Mouse (Mus musculus) heart, embryonic 11.5 days (tissue): Measurements from ENCODE around the gene Pllp. TPM values are rescaled to one million over a fixed set of nuclear protein-coding genes. Genes with fewer than 3 reads are reported as not detected.

Source experiments
- ATAC-seq: fragments of 200-750 bp; cut with Nextera tagmentation; replicated peaks from 2 replicates; pipeline ENCODE4 v1.8.0; 2017; ENCODE audit warnings: moderate library complexity; ENCODE audit not compliant: insufficient number of reproducible peaks, low FRiP score, low TSS enrichment
- H3K27ac ChIP-seq: fragments of 300-500 bp; sonication (generic); 2 replicates; pipeline ENCODE4 v1.5.1; 2014; ENCODE audit warnings: mild to moderate bottlenecking, low read depth, low read length
- H3K27me3 ChIP-seq: fragments of 300-500 bp; sonication (generic); 2 replicates; pipeline ENCODE4 v1.6.1; 2014; ENCODE audit warnings: mild to moderate bottlenecking, low read length, mixed read lengths; ENCODE audit not compliant: control insufficient read depth, insufficient read depth
- H3K36me3 ChIP-seq: fragments of 300-500 bp; sonication (generic); 2 replicates; pipeline ENCODE4 v1.6.1; 2014; ENCODE audit warnings: mild to moderate bottlenecking, low read length, moderate library complexity, mixed read lengths; ENCODE audit not compliant: control insufficient read depth, insufficient read depth
- H3K4me1 ChIP-seq: fragments of 300-500 bp; sonication (generic); 2 replicates; pipeline ENCODE4 v1.6.1; 2014; ENCODE audit warnings: low read length; ENCODE audit not compliant: control insufficient read depth, insufficient read depth
- H3K4me2 ChIP-seq: fragments of 300-500 bp; sonication (generic); 2 replicates; pipeline ENCODE4 v1.6.1; 2014; ENCODE audit warnings: mild to moderate bottlenecking, moderate library complexity
- H3K4me3 ChIP-seq: fragments of 300-500 bp; sonication (generic); 2 replicates; pipeline ENCODE4 v1.5.1; 2014; ENCODE audit warnings: low read depth, low read length
- H3K9ac ChIP-seq: fragments of 300-500 bp; sonication (generic); 2 replicates; pipeline ENCODE4 v1.6.1; 2014; ENCODE audit warnings: mild to moderate bottlenecking, low read depth, low read length, moderate library complexity
- H3K9me3 ChIP-seq: fragments of 300-500 bp; sonication (generic); replicated peaks from 2 replicates; pipeline ENCODE4 v1.6.1; 2016; ENCODE audit warnings: low read length; ENCODE audit not compliant: control insufficient read depth
- WGBS: fragments of 180-500 bp; shearing (Covaris S2); extraction: QIAGEN DNeasy Blood & Tissue Kit; methylation state at CpG from one replicate; pipeline ENCODE4 v1.1.7; 2014; ENCODE audit not compliant: insufficient replicate concordance; 5-methylcytosine and 5-hydroxymethylcytosine counted together
- polyA plus RNA-seq: library from polyadenylated mRNA; unstranded; fragments of >200 nt; fragmentation: Nextera tagmentation; extraction: Ambion mirVana; gene quantifications from 2 replicates; pipeline ENCODE4 v1.2.1, GENCODE M21; 2014

Pllp gene
- polyA plus RNA-seq, 1 experiment from 2014 or later = not detected

- Histone ChIP-seq H3K4me2 (no peak overlapping the region), H3K36me3 (no peaks in the 10 kb centered on the region), H3K9ac (no peak overlapping the region), H3K9me3 (no peaks in the 10 kb centered on the region), H3K27me3 (no peaks in the 10 kb centered on the region), H3K27ac (peak overlapping the region; percentile 73; the same call in 1 of the 2 replicates), H3K4me3 (no peak overlapping the region), H3K4me1 (peaks cover 3% of the 10 kb centered on the region)
- ATAC-seq = no peak
- WGBS = 75% methylated on average over 7 of the region's 7 CpGs
These were observed 38.8 kb upstream of the Pllp start for GRCm38 (mm10) chr8:94734735-94735350.

DNA sequence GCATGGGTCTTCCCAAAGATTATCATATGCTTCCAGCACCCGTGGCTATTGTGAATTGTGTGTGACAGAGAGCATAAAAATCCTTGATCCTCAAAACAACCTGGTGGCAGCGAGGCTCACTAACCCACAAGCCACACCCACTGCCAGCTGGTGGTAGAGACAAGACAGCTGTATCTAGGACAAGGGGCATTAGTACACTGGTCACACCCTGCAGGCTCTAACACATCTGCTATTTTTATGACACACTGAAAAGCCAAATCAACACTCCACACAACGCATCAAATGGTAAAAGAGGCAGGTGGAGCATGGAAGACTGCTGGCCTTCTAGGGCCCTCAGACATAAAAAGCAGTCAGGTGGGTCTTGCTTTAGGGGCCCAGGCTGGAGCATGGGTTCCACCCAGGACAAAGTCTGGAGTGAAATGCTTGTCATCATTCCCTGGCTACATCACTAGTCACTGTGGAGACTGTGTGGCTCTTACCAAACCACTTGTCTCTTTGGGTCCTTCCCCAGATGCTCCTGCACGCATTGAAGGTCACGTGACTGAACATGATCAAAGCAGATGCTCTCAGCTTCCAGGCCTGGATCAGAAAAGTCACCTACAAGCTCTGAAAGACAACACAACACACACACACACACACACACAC lies 37.9 kb upstream of the Pllp start:
- Histone ChIP-seq H3K4me1 (peaks cover 3% of the 10 kb centered on the region), H3K27ac (peak overlapping the region; percentile 73), H3K27me3 (no peaks in the 10 kb centered on the region), H3K9ac (no peak overlapping the region), H3K4me2 (no peak overlapping the region), H3K36me3 (no peaks in the 10 kb centered on the region), H3K9me3 (no peaks in the 10 kb centered on the region), H3K4me3 (no peak overlapping the region)
- 61% methylated on average over 5 of the region's 5 CpGs for WGBS
- ATAC-seq = peak; percentile 89

GRCm38 (mm10) chr8:94729301-94729700 lies 33.2 kb upstream of the Pllp start:
- no peak overlapping the region for H3K4me3 ChIP-seq
- no peaks in the 10 kb centered on the region for H3K9me3 ChIP-seq
- H3K4me2 ChIP-seq = no peak overlapping the region
- H3K27me3 ChIP-seq = no peaks in the 10 kb centered on the region
- H3K27ac ChIP-seq = no peak overlapping the region
- peaks cover 3% of the 10 kb centered on the region for H3K4me1 ChIP-seq
- no peak for ATAC-seq
- H3K9ac ChIP-seq = no peak overlapping the region
- WGBS = 40% methylated on average over 4 of the region's 4 CpGs
- H3K36me3 ChIP-seq = no peaks in the 10 kb centered on the region

- Histone ChIP-seq H3K4me2 (no peak overlapping the region), H3K36me3 (no peaks in the 10 kb centered on the region), H3K27ac (no peak overlapping the region), H3K4me1 (no peaks in the 10 kb centered on the region), H3K9me3 (no peaks in the 10 kb centered on the region), H3K9ac (no peak overlapping the region), H3K27me3 (no peaks in the 10 kb centered on the region), H3K4me3 (no peak overlapping the region)
- no peak for ATAC-seq
- 79% methylated on average over 5 of the region's 5 CpGs for WGBS
These were observed 29.9 kb upstream of the Pllp start for GRCm38 (mm10) chr8:94725998-94726397.

GRCm38 (mm10) chr8:94716841-94717240 lies 20.8 kb upstream of the Pllp start:
- no peak overlapping the region for H3K4me3 ChIP-seq
- H3K27ac ChIP-seq = no peak overlapping the region
- 80% methylated on average over 1 of the region's 1 CpGs for WGBS
- no peaks in the 10 kb centered on the region for H3K9me3 ChIP-seq
- H3K9ac ChIP-seq = no peak overlapping the region
- ATAC-seq = no peak
- H3K4me1 ChIP-seq = no peaks in the 10 kb centered on the region
- no peaks in the 10 kb centered on the region for H3K36me3 ChIP-seq
- H3K27me3 ChIP-seq = no peaks in the 10 kb centered on the region
- no peak overlapping the region for H3K4me2 ChIP-seq

DNA sequence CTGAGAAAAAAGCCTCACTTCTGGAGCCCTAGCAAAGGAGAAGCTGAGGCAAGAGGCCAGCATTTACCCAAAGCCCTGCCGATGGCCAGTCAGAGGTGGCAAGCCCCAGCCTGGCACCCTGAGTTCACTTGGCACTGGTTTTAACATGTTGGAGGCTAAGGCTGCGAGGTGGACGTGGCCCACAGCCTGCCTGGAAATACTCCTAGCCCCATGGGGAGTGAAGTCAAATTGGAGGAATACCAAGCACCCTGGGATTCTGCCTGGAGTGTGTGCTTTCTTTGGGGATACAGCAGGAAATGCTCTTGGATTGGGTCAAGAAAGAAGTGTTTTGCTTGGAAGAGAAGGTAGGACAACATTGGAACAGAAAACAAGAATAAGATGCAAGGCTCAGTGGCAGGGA lies 19.8 kb upstream of the Pllp start:
- no peaks in the 10 kb centered on the region for H3K4me1 ChIP-seq
- no peaks in the 10 kb centered on the region for H3K36me3 ChIP-seq
- 80% methylated on average over 3 of the region's 3 CpGs for WGBS
- no peak overlapping the region for H3K4me3 ChIP-seq
- no peaks in the 10 kb centered on the region for H3K9me3 ChIP-seq
- ATAC-seq = no peak
- no peak overlapping the region for H3K9ac ChIP-seq
- no peak overlapping the region for H3K27ac ChIP-seq
- H3K27me3 ChIP-seq = no peaks in the 10 kb centered on the region
- no peak overlapping the region for H3K4me2 ChIP-seq

DNA sequence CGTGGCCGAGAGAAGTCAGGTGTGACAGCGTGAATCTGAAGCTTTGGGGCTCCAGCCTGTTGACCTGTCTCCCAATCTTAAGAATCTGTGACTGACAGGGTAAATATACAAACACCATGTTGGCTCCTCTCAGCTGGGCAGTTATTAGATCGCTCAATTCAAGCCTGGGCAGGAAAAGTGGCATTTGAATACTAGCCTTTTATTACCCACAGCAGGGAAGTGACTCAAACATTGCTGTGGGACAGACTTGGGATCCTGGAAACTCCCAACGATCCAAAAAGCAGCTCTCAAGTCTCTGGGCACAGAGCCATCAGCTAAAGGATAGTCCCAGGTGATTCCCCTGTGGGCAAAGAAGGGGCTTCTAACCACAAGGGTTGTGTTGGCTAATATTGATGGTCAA lies 18.5 kb upstream of the Pllp start:
- Histone ChIP-seq H3K27ac (no peak overlapping the region), H3K36me3 (no peaks in the 10 kb centered on the region), H3K4me3 (no peak overlapping the region), H3K9ac (no peak overlapping the region), H3K4me2 (no peak overlapping the region), H3K27me3 (no peaks in the 10 kb centered on the region), H3K4me1 (no peaks in the 10 kb centered on the region), H3K9me3 (no peaks in the 10 kb centered on the region)
- no peak for ATAC-seq
- WGBS = 54% methylated on average over 5 of the region's 5 CpGs

DNA sequence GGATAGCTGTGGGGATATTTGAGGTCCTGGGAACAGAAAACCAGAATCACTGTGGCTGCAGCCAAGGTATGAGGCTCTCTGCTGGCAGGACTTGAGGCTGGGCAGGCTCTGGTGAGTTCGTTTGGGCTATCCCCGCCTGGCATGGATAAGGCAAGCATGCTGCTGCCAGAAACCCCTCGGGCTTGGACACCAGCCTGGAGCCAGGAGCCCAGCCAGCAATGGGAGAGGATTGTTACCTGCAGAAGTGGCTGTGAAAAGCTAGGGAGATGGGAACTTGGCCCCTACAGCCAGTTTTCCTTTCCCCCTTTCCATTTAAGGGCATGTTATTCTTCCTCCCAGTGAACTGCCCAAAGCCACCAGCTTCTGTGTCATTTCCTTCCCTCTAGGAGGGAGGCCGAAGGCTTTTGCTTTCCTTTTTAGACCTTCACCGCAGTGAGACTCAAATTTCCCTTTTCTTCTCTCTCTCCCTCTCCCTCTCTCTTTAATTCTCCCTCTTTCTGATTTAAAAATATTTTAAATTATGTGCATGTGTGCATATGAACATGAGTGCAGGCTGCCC lies 15.2 kb upstream of the Pllp start:
- Histone ChIP-seq H3K36me3 (no peaks in the 10 kb centered on the region), H3K4me1 (peaks cover 7% of the 10 kb centered on the region), H3K27ac (no peak overlapping the region), H3K9me3 (no peaks in the 10 kb centered on the region), H3K4me2 (no peak overlapping the region), H3K9ac (no peak overlapping the region), H3K4me3 (no peak overlapping the region), H3K27me3 (no peaks in the 10 kb centered on the region)
- 48% methylated on average over 5 of the region's 5 CpGs for WGBS
- no peak for ATAC-seq

GRCm38 (mm10) chr8:94710336-94710735 lies 14.3 kb upstream of the Pllp start:
- H3K4me3 ChIP-seq = no peak overlapping the region
- WGBS = 57% methylated on average over 8 of the region's 8 CpGs
- H3K27ac ChIP-seq = no peak overlapping the region
- H3K9me3 ChIP-seq = no peaks in the 10 kb centered on the region
- no peaks in the 10 kb centered on the region for H3K36me3 ChIP-seq
- no peak overlapping the region for H3K4me2 ChIP-seq
- H3K9ac ChIP-seq = no peak overlapping the region
- H3K27me3 ChIP-seq = no peaks in the 10 kb centered on the region
- no peak for ATAC-seq
- peaks cover 7% of the 10 kb centered on the region for H3K4me1 ChIP-seq
